Mouse (Mus musculus) lung, postnatal 0 days (tissue): ENCODE measurements around the gene Cd164l2. TPM values are rescaled to one million over a fixed set of nuclear protein-coding genes. Genes with fewer than 3 reads are reported as not detected.

ENCODE experiments used
- ATAC-seq: fragments of 200-750 bp; cut with Nextera tagmentation; 2 replicates; pipeline ENCODE4 v1.8.0; 2017; ENCODE audit warnings: moderate library complexity
- DNase-seq: peaks from one replicate; pipeline ENCODE4 v3.0.0-alpha.2; 2016; ENCODE audit warnings: low spot score
- H3K27ac ChIP-seq: fragments of 300-500 bp; sonication (generic); 2 replicates; pipeline ENCODE4 v1.5.1; 2014; ENCODE audit warnings: antibody characterized with exemption, mild to moderate bottlenecking, low read length, mixed read lengths
- H3K27me3 ChIP-seq: fragments of 300-500 bp; sonication (generic); replicated peaks from 2 replicates; pipeline ENCODE4 v1.6.1; 2014; ENCODE audit warnings: low read length, mixed read lengths; ENCODE audit not compliant: insufficient read depth
- H3K36me3 ChIP-seq: fragments of 300-500 bp; sonication (generic); 2 replicates; pipeline ENCODE4 v1.6.1; 2014; ENCODE audit warnings: low read length, mixed read lengths; ENCODE audit not compliant: insufficient read depth
- H3K4me1 ChIP-seq: fragments of 300-500 bp; sonication (generic); 2 replicates; pipeline ENCODE4 v1.6.1; 2014; ENCODE audit warnings: antibody characterized with exemption, low read depth, low read length, mixed read lengths; ENCODE audit not compliant: insufficient read depth
- H3K4me2 ChIP-seq: fragments of 300-500 bp; sonication (generic); replicated peaks from 2 replicates; pipeline ENCODE4 v1.6.1; 2014; ENCODE audit warnings: low read depth, mild to moderate bottlenecking, low read length, moderate library complexity, mixed read lengths
- H3K4me3 ChIP-seq: fragments of 300-500 bp; sonication (generic); 2 replicates; pipeline ENCODE4 v1.5.1; 2014; ENCODE audit warnings: low read depth, low read length
- H3K9ac ChIP-seq: fragments of 300-500 bp; sonication (generic); replicated peaks from 2 replicates; pipeline ENCODE4 v1.6.1; 2014; ENCODE audit warnings: low read depth, mild to moderate bottlenecking
- H3K9me3 ChIP-seq: fragments of 300-500 bp; sonication (generic); 2 replicates; pipeline ENCODE4 v1.6.1; 2016; ENCODE audit warnings: low read length, mixed read lengths
- CTCF ChIP-seq: IDR thresholded peaks from 2 replicates; pipeline ENCODE4 v1.5.1; 2016; ENCODE audit warnings: antibody characterized with exemption, mild to moderate bottlenecking
- EP300 ChIP-seq: IDR thresholded peaks from 2 replicates; pipeline ENCODE4 v1.6.1; 2016; ENCODE audit warnings: antibody characterized with exemption, mild to moderate bottlenecking, control low read depth
- WGBS: fragments of 180-500 bp; shearing (Covaris S2); extraction: QIAGEN DNeasy Blood & Tissue Kit; methylation state at CpG from one replicate; pipeline ENCODE4 v1.1.7; 2014; 5-methylcytosine and 5-hydroxymethylcytosine counted together
- polyA plus RNA-seq: library from polyadenylated mRNA; unstranded; fragments of >200 nt; fragmentation: Nextera tagmentation; extraction: Ambion mirVana; gene quantifications from 2 replicates; pipeline ENCODE4 v1.2.1, GENCODE M21; 2015

Gene Cd164l2
- polyA plus RNA-seq, 1 experiment from 2014 or later, result 10.3 TPM

DNA sequence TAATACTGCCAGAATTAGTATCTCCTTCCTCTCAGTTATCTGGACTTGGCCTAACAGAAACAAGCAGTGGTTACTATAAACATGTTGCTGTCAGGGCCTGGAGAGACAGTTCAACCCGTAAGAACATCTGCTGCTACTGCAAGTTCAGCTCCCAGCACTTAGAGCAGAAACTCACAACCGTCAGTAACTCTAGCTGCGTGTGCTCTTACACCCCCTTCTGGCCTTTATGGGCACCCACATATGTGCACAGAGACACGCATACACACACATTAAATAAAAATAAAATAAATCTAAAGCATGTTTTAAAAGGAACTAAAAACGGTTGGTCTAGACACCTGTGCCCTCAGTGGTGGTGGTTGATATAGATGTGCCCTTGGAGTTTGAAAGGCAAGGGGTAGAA is 25.1 kb upstream of the Cd164l2 start:
- Histone ChIP-seq H3K4me1 (0 out of 2 replicates have a peak, but pooled peaks cover 5% of the 10 kb centered on the region), H3K27me3 (no peaks in the 10 kb centered on the region), H3K9me3 (no peaks in the 10 kb centered on the region), H3K9ac (no peak overlapping the region), H3K4me3 (no peak overlapping the region), H3K27ac (no peak overlapping the region), H3K4me2 (no peak overlapping the region), H3K36me3 (peaks cover 50% of the 10 kb centered on the region; the same call in 1 of the 2 replicates)
- ATAC-seq (no peak), DNase-seq (no peak)
- WGBS, result 87% methylated on average over 5 of the region's 5 CpGs
- no peak for TF ChIP-seq EP300
- peak; percentile 57 for TF ChIP-seq CTCF

- no peak overlapping the region for H3K4me3 ChIP-seq
- no peak overlapping the region for H3K9ac ChIP-seq
- WGBS, result 69% methylated on average over 10 of the region's 10 CpGs
- H3K9me3 ChIP-seq, result no peaks in the 10 kb centered on the region
- H3K27ac ChIP-seq, result no peak overlapping the region
- H3K36me3 ChIP-seq, result peaks cover 68% of the 10 kb centered on the region
- no peak for TF ChIP-seq EP300
- TF ChIP-seq CTCF, result no peak
- 0 out of 2 replicates have a peak, but pooled peaks cover 5% of the 10 kb centered on the region for H3K4me1 ChIP-seq
- DNase-seq (no peak), ATAC-seq (no peak)
- no peak overlapping the region for H3K4me2 ChIP-seq
- H3K27me3 ChIP-seq, result no peaks in the 10 kb centered on the region
Observed at GRCm38 (mm10) chr4:133189396-133189795, 22.5 kb upstream of the Cd164l2 start.

GRCm38 (mm10) chr4:133194482-133194881 is 17.4 kb upstream of the Cd164l2 start:
- TF ChIP-seq CTCF (no peak), EP300 (no peak)
- WGBS, result 86% methylated on average over 9 of the region's 11 CpGs
- ATAC-seq (no peak), DNase-seq (no peak)
- Histone ChIP-seq H3K27me3 (no peaks in the 10 kb centered on the region), H3K4me1 (no peaks in the 10 kb centered on the region; the same call in none of the 2 replicates), H3K9ac (no peak overlapping the region), H3K36me3 (peaks cover 56% of the 10 kb centered on the region), H3K4me3 (no peak overlapping the region), H3K27ac (no peak overlapping the region), H3K4me2 (no peak overlapping the region), H3K9me3 (no peaks in the 10 kb centered on the region)

DNA sequence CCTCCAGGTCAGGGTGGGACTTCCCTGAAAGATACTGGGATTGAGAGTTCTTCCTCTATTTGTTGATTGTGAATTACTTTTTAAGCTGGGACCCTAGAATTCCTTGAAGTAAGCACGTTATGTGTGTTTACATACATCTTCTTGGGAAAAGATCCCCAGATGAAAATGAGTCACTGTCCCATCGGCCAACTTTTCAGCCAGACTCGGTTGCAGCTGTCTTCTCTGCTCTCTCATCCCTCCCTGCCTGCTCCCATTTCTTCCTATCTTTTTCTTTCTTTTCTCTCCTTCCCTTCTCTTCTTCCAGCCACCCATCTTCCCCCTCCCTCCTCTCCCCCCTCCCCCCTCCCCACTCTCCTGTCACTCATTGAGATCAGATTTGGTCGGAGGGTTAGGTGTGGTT is 16.9 kb upstream of the Cd164l2 start:
- Histone ChIP-seq H3K27me3 (no peaks in the 10 kb centered on the region), H3K9me3 (no peaks in the 10 kb centered on the region), H3K36me3 (peaks cover 53% of the 10 kb centered on the region), H3K4me3 (no peak overlapping the region), H3K27ac (no peak overlapping the region), H3K4me2 (no peak overlapping the region), H3K4me1 (peaks cover 1% of the 10 kb centered on the region), H3K9ac (no peak overlapping the region)
- ATAC-seq (no peak), DNase-seq (no peak)
- no peak for TF ChIP-seq EP300
- TF ChIP-seq CTCF, result no peak
- WGBS, result 63% methylated on average over 4 of the region's 4 CpGs

DNA sequence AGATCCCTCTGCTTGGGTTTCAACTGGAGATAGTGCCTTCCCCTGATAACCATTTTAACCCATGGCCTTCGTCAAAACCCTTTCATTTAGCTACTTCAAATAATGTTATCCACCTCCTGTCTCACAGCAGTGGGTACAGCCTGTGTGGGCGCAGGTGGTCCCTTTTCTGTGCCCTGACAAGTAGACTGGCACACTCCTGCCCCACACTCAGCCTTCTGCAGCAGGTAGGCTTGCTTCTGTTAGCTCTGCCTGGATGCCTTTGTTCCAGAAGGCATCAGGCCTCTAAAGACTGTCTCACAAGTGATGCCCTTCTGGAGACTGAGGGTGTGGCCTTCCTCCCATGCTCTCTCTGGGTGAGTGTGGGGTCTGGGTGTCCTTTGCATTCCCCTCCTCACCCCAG is 15.8 kb upstream of the Cd164l2 start:
- Histone ChIP-seq H3K27me3 (no peaks in the 10 kb centered on the region), H3K36me3 (peaks cover 48% of the 10 kb centered on the region), H3K4me2 (no peak overlapping the region), H3K27ac (no peak overlapping the region), H3K4me3 (no peak overlapping the region), H3K9me3 (no peaks in the 10 kb centered on the region), H3K9ac (no peak overlapping the region), H3K4me1 (peaks cover 13% of the 10 kb centered on the region)
- TF ChIP-seq EP300 (no peak), CTCF (no peak)
- ATAC-seq, result no peak
- DNase-seq, result no peak
- whole genome bisulfite sequencing, result 90% methylated on average over 2 of the region's 2 CpGs

DNA sequence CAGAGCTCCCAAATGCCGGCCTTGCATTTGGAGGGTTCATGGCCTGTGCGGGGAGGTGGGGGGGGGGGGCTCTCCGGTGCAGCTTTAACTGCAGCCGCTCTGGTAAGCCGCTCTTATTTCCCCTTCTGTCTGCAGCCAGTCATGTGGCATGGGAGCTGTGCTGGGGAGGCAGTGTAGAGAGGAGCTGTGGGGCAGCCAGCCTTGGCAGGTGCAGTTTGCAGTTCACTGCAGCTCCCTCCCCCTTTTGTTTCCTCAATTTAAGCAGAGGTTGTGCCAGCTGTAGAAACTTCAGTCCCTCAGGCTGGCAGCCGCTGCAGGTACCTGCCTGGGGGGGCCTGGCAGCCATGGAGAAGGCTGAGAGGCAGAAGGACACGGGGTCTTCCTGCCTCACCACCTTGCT is 15.1 kb upstream of the Cd164l2 start:
- no peak for DNase-seq
- no peak overlapping the region for H3K4me2 ChIP-seq
- peaks cover 41% of the 10 kb centered on the region for H3K36me3 ChIP-seq
- H3K9ac ChIP-seq, result no peak overlapping the region
- no peaks in the 10 kb centered on the region for H3K9me3 ChIP-seq
- WGBS, result 69% methylated on average over 7 of the region's 7 CpGs
- H3K4me1 ChIP-seq, result peaks cover 16% of the 10 kb centered on the region
- no peak for ATAC-seq
- no peaks in the 10 kb centered on the region for H3K27me3 ChIP-seq
- no peak overlapping the region for H3K4me3 ChIP-seq
- TF ChIP-seq CTCF (no peak), EP300 (no peak)
- 0 out of 2 replicates have a peak overlapping the region, but pooled peaks have one; percentile 1 for H3K27ac ChIP-seq

GRCm38 (mm10) chr4:133197355-133197754 is 14.6 kb upstream of the Cd164l2 start:
- no peak for DNase-seq
- WGBS, result 38% methylated on average over 5 of the region's 5 CpGs
- no peak overlapping the region for H3K9ac ChIP-seq

More at GRCm38 (mm10) chr4:133197355-133197754, 14.6 kb upstream of the Cd164l2 start:
- no peak overlapping the region for H3K4me3 ChIP-seq
- H3K27me3 ChIP-seq, result no peaks in the 10 kb centered on the region
- H3K9me3 ChIP-seq, result no peaks in the 10 kb centered on the region
- H3K4me1 ChIP-seq, result peaks cover 16% of the 10 kb centered on the region
- ATAC-seq, result no peak
- peaks cover 36% of the 10 kb centered on the region for H3K36me3 ChIP-seq
- H3K4me2 ChIP-seq, result no peak overlapping the region
- TF ChIP-seq CTCF (no peak), EP300 (no peak)
- H3K27ac ChIP-seq, result peak overlapping the region; percentile 62; the same call in 1 of the 2 replicates
